Mouse (Mus musculus): ENCODE results near the gene Zranb3. TPM values are rescaled to one million over a fixed set of nuclear protein-coding genes. Genes with fewer than 3 reads are reported as not detected.
A peak's percentile ranks its signal among the peaks of the same experiment; 100 is the strongest.

The Zranb3 gene
- total RNA-seq, 4 experiments from 2014 or later, result 6.4 to 8.2 (median 7.3) TPM

DNA sequence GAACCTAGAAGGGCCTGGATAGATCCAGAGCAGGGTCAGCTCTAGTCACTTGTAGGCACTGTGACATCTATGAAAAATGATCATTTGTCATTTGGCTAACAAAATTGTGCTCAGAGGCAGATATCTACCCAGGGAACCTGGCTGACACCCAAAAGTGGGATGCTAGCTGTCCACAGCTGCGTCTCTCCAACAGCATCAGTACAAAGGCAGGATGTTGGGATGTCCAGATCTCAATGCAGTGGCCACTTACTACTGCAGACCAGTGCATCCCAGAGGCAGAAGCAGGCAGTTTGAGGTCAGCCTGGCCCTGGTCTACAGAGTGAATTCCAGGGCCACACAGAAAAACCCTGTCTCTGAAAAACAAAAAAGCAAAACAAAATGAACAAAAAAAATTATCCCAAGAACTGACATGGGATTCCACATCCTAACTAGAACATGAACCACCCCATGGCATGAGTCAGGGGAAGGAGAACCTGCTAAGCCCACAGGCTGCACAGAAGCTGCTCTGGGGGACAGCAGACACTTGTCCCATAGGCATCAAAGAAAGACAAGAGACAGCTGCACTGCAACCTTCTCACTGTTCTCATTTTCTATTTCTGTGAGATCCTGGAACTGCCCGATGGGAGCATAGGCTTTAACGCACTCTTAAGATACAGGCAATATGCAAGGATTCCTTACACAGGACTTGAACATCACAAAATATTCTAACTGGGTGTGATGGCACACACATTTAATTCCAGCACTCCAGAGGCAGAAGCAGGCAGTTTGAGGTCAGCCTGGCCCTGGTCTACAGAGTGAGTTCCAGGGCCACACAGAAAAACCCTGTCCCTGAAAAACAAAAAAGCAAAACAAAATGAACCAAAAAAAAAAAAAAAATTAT is 156.9 kb downstream of the Zranb3 start:
- no peak for DNase-seq (ENCODE audit: low spot score in 2 of 2)

DNA sequence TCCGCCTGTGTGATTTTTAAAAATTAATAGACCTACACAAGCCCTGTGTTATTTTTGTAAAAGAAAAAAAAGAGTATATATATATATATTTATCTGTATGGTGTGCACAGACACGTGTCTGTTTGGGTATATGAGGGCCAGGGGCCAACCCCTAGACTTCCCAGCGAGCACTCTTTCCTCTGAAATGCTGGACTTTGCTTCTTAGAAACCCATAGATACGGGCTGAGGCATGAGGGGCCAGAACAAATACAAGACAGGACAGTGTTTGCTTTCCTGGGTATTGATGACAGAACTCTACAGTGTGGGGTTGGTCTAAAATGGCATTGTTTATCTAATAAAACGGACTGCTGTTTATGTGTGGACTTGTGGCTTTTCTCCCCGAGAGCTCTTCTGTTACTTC is 159.3 kb downstream of the Zranb3 start:
- no peak for DNase-seq (ENCODE audit: low spot score in 2 of 2)

DNA sequence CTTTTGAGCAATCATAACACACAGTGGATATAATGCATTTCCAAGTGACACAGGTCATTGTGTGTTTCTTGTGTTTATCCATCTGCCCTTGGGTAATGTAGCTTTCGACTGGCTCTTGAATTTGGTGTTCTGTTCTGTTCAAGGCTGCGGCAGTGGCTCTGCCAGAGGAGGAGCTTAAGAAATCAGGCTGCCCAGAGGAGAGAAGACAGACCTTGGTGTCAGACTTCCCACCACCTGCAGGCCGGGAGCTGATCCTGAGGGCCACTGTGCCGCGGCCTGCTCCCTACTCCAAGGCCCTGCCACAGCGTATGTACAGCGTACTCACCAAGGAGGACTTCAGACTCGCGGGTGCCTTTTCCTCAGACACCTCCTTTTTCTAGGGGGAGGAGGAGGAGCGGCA is 160.6 kb downstream of the Zranb3 start:
- DNase-seq (ENCODE audit: low spot score in 2 of 2), result no peak

DNA sequence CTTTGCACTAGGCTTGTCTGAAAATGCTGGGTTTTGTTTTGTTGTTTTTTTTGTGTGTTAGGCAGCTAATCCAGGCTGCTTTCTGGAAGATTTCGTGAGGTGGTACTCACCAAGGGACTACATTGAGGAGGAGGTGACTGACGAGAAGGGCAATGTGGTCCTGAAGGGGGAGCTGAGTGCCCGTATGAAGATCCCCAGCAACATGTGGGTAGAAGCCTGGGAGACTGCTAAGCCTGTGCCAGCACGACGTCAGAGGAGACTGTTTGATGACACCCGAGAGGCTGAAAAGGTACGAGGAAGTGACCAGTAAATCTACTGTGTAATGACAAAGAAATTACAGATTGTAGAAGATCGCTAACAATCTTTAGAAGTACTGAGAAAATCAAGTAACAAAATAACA is 165.6 kb downstream of the Zranb3 start:
- no peak for DNase-seq (ENCODE audit: low spot score in 2 of 2)

DNA sequence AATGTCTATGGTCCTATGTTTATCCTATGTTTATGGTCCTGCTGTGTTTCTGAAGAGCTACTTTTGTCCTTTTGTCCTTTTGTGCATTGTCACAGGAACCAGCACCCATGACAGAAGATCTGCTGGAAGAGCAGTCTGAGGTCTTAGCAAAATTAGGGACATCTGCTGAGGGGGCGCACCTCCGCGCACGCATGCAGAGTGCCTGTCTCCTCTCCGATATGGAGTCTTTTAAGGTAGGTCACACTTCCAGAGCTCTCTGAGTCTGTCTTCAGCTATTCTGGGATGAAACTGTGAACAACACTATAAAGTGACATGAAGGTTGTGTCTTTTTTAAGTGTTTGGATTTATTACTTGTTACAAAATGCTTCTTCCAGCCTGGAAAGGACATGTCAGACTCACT is 168.5 kb downstream of the Zranb3 start:
- DNase-seq (ENCODE audit: low spot score in 2 of 2), result peak in 1 of 2 experiments; percentile 81

DNA sequence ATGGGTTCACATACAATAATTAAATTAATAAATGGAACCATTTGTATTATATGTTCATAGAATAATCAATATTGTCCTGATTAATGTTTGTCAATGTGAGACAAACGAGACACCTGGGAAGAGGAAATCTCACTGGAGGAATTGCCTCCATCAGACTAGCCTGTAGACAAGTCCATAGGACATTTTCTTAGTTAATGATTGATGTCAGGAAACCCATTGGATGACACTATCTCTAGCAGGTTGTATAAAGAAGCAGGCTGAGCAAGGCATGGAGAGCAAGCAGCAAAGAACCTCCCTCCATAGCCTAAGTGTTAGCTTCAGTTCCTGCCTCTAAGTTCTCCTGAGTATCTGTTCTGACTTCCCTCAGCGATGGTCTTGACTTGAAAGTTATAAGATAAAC is 169.4 kb downstream of the Zranb3 start:
- DNase-seq (ENCODE audit: low spot score in 2 of 2), result no peak

DNA sequence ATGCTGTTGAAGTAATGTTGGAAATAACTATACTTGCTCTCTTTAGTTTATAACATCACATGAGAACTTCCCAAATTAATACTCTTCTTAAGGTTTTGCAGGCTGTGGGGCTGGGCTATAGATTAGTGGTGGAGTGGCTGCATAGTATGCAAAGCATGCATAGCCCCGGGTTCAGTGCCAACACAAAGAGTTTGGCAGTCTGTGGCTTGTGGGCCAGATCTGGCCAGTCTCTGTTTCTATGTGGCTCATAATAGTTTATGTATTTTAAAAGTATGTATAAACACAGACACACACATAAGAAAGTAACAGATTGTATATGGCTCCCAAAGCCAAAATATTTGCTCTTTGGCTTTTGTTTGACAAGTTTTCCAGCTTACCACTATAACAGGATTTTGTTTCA is 187.0 kb downstream of the Zranb3 start:
- no peak for DNase-seq (ENCODE audit: low spot score in 2 of 2)

DNA sequence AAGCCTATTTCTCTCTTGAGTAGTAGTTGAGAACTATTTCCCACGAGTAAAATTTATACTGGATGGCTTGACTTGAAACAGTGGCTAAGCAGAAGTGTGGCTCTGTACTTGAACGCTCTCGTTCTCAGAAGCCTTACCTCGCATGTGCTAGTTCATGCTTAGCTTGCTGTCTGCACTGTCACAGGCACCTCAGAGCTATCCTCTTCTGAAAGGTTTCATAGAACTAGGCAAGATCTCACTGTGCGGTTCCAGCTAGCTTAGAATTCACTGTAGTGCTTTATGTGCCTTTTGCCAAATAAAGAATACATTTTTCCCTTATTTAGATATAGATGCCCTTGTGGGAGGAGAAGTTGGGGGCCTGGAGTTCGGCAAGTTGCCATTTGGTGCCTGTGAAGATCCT is 187.5 kb downstream of the Zranb3 start:
- DNase-seq (ENCODE audit: low spot score in 2 of 2), result no peak

DNA sequence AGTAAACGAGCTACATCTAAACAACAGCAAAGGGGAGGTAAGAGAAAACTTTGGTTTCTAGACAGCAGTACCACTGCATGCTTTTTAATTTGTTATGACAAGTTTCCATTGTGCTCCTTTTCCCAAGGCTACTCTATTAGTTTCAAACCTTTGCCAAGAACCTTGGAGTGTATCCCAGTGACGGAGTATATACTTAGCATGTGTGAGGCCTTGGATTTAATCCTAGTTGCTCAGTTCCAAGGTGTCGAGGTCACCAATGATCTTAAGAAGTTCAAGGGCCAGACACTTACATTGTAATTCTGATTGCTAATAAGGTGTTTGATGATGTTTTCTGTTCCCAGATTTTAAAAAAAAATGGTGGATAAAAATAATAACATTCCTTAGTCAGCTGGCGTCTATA is 189.7 kb downstream of the Zranb3 start:
- no peak for DNase-seq (ENCODE audit: low spot score in 2 of 2)

DNA sequence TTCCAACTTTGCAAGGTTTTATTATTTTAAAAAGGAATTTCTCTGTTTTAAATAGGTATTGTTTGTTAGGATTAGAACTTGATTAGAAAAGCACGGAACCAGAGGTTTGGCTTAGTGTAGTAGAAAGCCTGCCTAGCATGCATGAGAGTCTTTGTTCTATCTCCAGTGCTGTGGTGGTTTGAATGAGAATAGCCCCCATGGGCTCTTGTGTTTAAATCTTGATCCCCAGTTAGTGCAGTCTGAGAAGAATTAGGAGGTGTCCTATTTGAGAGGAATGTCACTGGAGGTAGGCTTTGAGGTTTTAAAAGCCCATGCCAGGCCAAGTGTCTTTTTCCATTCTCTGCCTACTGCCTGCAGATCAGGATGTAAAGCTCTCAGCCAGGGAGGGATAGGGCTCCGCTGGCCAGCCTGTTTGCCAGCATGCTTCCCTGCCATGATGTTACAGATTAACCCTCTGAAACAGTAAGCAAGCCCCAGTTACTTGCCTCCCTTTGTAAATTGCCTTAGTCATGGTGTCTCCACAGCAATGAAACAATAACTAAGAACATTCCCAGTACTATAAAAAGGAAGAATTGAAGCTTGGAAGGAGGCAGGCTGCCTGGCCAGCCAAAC is 198.0 kb downstream of the Zranb3 start:
- DNase-seq (ENCODE audit: low spot score in 2 of 2), result no peak

Other genes starting within 250 kb of the Zranb3 start
- gene Map3k19, start 248.0 kb downstream of the Zranb3 start, total RNA-seq (2022), result 1 to 10 TPM; 4.7 to 6.2 (median 5.5) TPM
- 10 to 100 TPM; 79.8 to 85.6 (median 83.1) TPM for gene Rab3gap1, start 234.3 kb downstream of the Zranb3 start, total RNA-seq (2022)
- gene R3hdm1, start 254 bp upstream of the Zranb3 start, total RNA-seq (2022), result 100 to 1,000 TPM; 328 to 386 (median 370) TPM
- gene Ubxn4, start 140.9 kb upstream of the Zranb3 start, total RNA-seq (2022), result 10 to 100 TPM; 41.7 to 44.8 (median 44.3) TPM
- gene Lct, start 225.3 kb upstream of the Zranb3 start, total RNA-seq (2022), result 1 to 10 TPM; 1.0 to 1.2 (median 1.1) TPM